Mouse (Mus musculus) liver, postnatal 0 days (tissue): Measurements from ENCODE around the gene Elavl4.

Source experiments
- CTCF ChIP-seq: sonication (generic); IDR thresholded peaks from 2 replicates; pipeline ENCODE4 v1.5.1; 2016; ENCODE audit warnings: antibody characterized with exemption, low read depth
- EP300 ChIP-seq: IDR thresholded peaks from 2 replicates; pipeline ENCODE4 v1.6.1; 2016; ENCODE audit warnings: antibody characterized with exemption, low read depth, mild to moderate bottlenecking

DNA sequence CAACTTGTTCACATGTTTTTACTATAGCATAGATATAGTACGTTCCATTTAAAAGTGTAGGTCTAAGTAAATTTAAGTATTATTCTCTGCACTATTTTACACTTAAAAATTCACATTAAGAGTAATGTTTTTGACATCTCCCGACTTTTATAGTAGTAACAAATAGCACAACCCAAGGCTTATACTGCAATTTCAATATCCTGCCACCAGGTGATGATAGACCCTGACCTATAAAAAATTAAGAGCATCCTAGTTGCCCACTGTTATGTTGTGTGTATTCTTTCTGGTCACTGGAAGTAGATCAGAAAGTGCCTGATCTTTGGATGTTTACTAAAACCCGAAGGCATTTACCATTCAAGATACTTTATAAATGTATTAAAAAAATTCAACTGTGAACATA, 55.9 kb downstream of the Elavl4 start:
- TF ChIP-seq CTCF: no peak
- TF ChIP-seq EP300: no peak
